Mouse (Mus musculus): ENCODE measurements around the gene Ccdc90b. TPM values are rescaled to one million over a fixed set of nuclear protein-coding genes. Genes with fewer than 3 reads are reported as not detected.

Ccdc90b gene
- polyA plus RNA-seq, 1 experiment from 2014 or later = 62.8 TPM

DNA sequence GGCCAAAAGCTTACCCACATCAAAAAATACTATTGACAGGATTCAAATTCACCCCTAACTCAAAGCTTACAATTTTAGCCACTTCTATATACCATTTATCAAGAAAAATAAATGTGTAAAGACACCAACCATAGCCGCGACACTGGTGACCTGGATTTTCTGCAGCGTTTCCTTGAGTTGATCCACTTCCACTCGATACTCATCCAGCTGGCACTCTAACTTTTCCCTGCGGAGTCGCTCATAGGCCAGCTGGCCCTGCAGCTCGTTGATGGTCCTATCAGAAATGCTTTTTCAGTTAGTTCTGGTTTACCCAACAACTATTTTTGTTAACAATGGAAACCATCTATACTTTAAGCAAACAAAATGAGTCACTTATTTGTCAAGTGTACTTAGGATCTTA lies 29.0 kb downstream of the Ccdc90b start:
- Histone ChIP-seq H3K9me3 (0 out of 2 replicates have a peak, but pooled peaks cover 3% of the 10 kb centered on the region), H3K27ac (no peak overlapping the region), H3K4me3 (no peak overlapping the region), H3K27me3 (ENCODE audit: insufficient read depth, poor library complexity, severe bottlenecking) (no peaks in the 10 kb centered on the region), H3K4me1 (replicated peaks) (no peaks in the 10 kb centered on the region), H3K36me3 (no peaks in the 10 kb centered on the region)
- DNase-seq (ENCODE audit: low spot score) = no peak
- WGBS = 94% methylated on average over 7 of the region's 7 CpGs

DNA sequence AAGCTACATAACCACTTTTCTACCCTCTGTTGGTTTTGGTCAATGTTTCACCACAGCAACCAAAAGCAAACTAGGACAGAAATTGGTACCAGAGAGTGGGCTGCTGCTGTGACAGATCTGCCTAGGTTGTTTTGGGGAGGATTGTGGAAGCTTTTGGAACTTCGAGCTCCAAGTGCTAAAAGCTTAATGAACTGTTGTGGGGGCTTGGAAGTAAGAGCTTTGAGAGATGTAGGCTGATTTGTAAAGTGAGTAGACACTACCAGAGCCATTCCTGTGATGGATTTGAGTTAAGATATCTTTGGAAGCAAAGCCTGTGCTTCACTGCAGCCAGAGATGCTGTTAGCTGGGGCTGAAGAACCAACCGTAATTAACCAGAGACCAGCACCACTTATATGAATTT lies 29.9 kb downstream of the Ccdc90b start:
- 88% methylated on average over 2 of the region's 2 CpGs for WGBS
- H3K4me3 ChIP-seq = no peak overlapping the region

DNA sequence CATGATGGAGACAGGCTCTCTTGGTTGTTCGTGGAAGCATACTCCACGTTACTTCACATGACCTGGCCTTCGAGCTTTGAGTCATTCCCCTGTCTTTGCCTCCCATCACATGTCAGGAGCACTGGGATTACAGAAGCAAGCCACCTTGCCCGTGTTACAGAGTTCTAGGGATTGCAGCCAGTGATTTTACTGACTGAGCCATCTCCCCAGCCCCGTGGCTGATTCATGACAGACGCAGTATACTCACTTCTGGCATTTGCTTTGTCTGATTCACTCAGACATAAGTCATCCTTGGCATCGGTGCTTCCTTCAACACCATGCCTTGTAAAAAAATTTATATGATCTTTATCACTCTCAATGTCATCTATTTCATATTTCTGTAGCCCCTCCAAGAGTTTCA lies 44.0 kb downstream of the Ccdc90b start:
- Histone ChIP-seq H3K27ac (no peak overlapping the region), H3K36me3 (peaks cover 24% of the 10 kb centered on the region), H3K9me3 (no peaks in the 10 kb centered on the region; the same call in 1 of the 2 replicates), H3K4me1 (replicated peaks) (no peaks in the 10 kb centered on the region), H3K4me3 (no peak overlapping the region), H3K27me3 (ENCODE audit: insufficient read depth, poor library complexity, severe bottlenecking) (no peaks in the 10 kb centered on the region)
- DNase-seq (ENCODE audit: low spot score) = no peak
- 92% methylated on average over 7 of the region's 7 CpGs for WGBS

More for the DNA sequence above, 29.9 kb downstream of the Ccdc90b start:
- DNase-seq (ENCODE audit: low spot score) = no peak
- Histone ChIP-seq H3K9me3 (0 out of 2 replicates have a peak, but pooled peaks cover 3% of the 10 kb centered on the region), H3K27ac (no peak overlapping the region), H3K4me1 (replicated peaks) (no peaks in the 10 kb centered on the region), H3K36me3 (no peaks in the 10 kb centered on the region), H3K27me3 (ENCODE audit: insufficient read depth, poor library complexity, severe bottlenecking) (no peaks in the 10 kb centered on the region)

DNA sequence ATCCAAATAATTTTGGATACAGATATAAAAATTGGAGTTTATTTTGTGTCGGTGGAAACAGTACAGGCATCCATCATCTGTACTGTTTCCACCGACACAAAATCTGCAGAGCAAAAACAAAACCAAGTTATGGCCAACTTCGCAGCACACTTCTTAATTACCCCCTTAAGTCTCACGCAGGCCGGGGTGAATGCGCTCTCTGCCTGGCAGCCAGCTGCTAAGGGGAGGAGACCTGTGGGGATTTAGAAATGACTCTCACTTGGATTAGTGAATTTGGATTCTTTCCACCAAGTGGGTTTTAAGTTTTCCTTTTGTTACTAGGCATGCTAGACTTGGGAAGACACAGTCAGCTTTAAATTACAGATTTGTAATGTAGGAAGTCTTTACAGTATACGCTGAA lies 49.9 kb downstream of the Ccdc90b start:
- no peak overlapping the region for H3K4me3 ChIP-seq
- peaks cover 12% of the 10 kb centered on the region; the same call in 1 of the 2 replicates for H3K36me3 ChIP-seq
- no peaks in the 10 kb centered on the region for H3K9me3 ChIP-seq
- H3K27me3 ChIP-seq (ENCODE audit: insufficient read depth, poor library complexity, severe bottlenecking) = no peaks in the 10 kb centered on the region
- no peaks in the 10 kb centered on the region for H3K4me1 ChIP-seq (replicated peaks)
- WGBS = 88% methylated on average over 7 of the region's 7 CpGs
- no peak overlapping the region for H3K27ac ChIP-seq
- no peak for DNase-seq (ENCODE audit: low spot score)

DNA sequence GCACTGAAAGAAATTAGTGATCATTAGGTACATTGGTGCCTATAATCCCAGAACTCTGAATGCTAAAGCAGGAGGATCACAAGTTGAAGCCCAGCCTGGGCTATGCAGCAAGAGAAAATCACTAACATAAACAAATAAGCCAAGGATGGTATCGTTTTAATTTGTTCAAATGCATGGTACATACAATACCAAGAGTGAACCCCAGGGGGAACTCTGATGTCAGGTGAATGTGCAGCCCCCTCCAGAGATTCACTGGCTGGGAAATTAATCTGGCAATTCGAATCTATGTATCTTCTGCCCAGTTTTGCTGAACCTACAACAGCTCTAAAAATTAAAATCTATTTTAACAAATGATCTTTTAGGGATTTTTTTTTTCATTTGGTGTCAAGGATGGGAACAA lies 63.5 kb downstream of the Ccdc90b start:
- 67% methylated on average over 2 of the region's 2 CpGs for WGBS
- Histone ChIP-seq H3K4me1 (replicated peaks) (no peaks in the 10 kb centered on the region), H3K9me3 (no peaks in the 10 kb centered on the region), H3K4me3 (no peak overlapping the region), H3K36me3 (no peaks in the 10 kb centered on the region; the same call in 1 of the 2 replicates), H3K27ac (no peak overlapping the region), H3K27me3 (ENCODE audit: insufficient read depth, poor library complexity, severe bottlenecking) (no peaks in the 10 kb centered on the region)
- DNase-seq (ENCODE audit: low spot score) = no peak

DNA sequence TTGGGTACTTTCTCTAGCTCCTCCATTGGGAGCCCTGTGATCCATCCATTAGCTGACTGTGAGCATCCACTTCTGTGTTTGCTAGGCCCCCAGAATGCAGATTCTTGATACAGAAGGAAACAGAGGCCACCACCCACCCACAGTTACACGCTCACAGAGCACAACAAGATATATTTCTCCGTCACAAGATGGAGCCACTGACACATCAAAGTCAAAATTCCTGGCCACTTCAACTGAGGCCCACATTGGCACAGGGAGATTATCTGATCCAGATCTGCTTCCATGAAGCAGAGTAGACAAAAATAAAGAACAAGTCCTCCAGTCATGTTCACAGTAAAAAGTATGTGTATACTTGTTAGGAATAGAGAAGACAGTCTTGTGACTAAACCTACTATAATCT lies 69.2 kb downstream of the Ccdc90b start:
- H3K9me3 ChIP-seq = no peaks in the 10 kb centered on the region
- H3K27ac ChIP-seq = no peak overlapping the region
- no peak for DNase-seq (ENCODE audit: low spot score)
- no peaks in the 10 kb centered on the region for H3K27me3 ChIP-seq (ENCODE audit: insufficient read depth, poor library complexity, severe bottlenecking)
- no peaks in the 10 kb centered on the region for H3K36me3 ChIP-seq
- H3K4me3 ChIP-seq = no peak overlapping the region
- 39% methylated on average over 2 of the region's 2 CpGs for whole genome bisulfite sequencing
- no peaks in the 10 kb centered on the region for H3K4me1 ChIP-seq (replicated peaks)

Other genes with a start within 250 kb of the Ccdc90b start
- 10.0 and 11.1 TPM in 2 replicates for gene Ankrd42, start 76.0 kb downstream of the Ccdc90b start, polyA plus RNA-seq (2016; fragmentation: Nextera tagmentation; extraction: Ambion mirVana)
- gene Pcf11, start 108.8 kb downstream of the Ccdc90b start, polyA plus RNA-seq (2016; fragmentation: Nextera tagmentation; extraction: Ambion mirVana) = 13.9 and 16.5 TPM in 2 replicates
- gene Rab30, start 180.5 kb downstream of the Ccdc90b start, polyA plus RNA-seq (2016; fragmentation: Nextera tagmentation; extraction: Ambion mirVana) = 11.1 and 14.7 TPM in 2 replicates